Mouse (Mus musculus): ENCODE measurements around the gene Nup205. TPM values are rescaled to one million over a fixed set of nuclear protein-coding genes. Genes with fewer than 3 reads are reported as not detected.

Gene Nup205
- polyA plus RNA-seq, 1 experiment from 2014 or later, result 23.6 TPM

DNA sequence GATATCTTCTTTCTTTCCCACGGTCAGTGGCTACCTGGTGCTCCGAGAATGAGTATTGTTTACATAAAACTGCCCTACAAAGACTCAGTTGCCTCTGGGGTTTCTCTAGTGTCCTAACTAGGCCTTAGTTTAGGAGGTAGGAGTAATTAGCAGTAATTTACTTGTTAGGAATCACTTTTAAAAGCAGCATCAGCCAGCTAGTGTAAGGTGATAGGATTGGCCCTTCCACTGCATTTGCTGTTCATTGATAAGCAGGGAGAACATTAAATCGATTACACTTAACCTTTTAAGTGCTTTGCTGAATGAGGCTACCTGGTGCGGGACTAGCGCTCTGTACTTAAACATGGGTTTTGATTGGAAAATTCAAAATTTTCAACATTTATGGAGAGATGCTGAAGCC, 76.3 kb downstream of the Nup205 start:
- Histone ChIP-seq H3K27me3 (replicated peaks) (no peaks in the 10 kb centered on the region), H3K27ac (no peak overlapping the region), H3K4me3 (peak overlapping the region; percentile 73), H3K4me1 (peaks cover 33% of the 10 kb centered on the region), H3K36me3 (replicated peaks) (no peaks in the 10 kb centered on the region), H3K9me3 (no peaks in the 10 kb centered on the region), H3K9ac (0 out of 2 replicates have a peak overlapping the region, but pooled peaks have one; percentile 62), H3K4me2 (peak overlapping the region; percentile 52)
- WGBS, result 46% methylated on average over 5 of the region's 5 CpGs
- no peak for ATAC-seq (replicated peaks)

DNA sequence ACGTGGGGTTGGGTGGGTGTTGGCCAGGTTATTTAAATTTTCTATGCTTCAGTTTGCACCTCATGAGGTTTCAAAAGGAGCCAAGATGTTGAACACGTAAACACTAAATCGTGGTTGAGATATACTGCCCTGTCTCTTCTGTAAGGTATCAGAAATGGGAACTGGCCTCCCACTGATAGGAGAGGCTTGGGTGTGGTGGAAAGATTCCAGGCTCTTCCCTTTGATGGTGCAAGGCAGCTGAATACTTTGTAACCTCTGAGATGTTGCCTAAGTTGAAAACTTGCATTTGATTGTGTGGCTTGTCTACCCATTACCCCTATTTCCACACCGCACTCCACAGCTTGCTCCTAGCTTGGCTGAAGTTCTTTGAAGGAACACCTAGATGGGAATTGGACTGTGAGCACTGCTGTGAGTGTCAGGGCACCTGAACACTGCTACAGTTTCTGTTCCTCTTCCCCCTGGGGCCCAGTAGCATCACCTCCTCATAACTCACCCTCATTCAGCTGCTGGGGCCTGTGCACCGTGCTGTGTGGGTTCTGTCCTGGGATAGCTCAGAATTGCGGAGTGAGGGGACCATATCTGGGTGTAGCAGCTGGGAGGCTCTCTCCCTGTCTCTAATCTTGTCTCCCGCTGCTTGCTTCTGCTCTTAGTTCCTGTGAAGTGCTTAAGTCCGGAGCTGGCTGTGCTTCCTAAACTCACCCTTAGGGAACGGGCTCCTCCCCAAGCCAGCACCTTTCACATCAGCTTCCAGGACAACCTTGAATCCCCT, 77.1 kb downstream of the Nup205 start:
- Histone ChIP-seq H3K27me3 (replicated peaks) (no peaks in the 10 kb centered on the region), H3K4me2 (peak overlapping the region; percentile 52), H3K36me3 (replicated peaks) (no peaks in the 10 kb centered on the region), H3K9ac (no peak overlapping the region), H3K4me3 (no peak overlapping the region), H3K4me1 (peaks cover 33% of the 10 kb centered on the region), H3K9me3 (no peaks in the 10 kb centered on the region), H3K27ac (no peak overlapping the region)
- ATAC-seq (replicated peaks), result no peak
- 52% methylated on average over 9 of the region's 9 CpGs for whole genome bisulfite sequencing

DNA sequence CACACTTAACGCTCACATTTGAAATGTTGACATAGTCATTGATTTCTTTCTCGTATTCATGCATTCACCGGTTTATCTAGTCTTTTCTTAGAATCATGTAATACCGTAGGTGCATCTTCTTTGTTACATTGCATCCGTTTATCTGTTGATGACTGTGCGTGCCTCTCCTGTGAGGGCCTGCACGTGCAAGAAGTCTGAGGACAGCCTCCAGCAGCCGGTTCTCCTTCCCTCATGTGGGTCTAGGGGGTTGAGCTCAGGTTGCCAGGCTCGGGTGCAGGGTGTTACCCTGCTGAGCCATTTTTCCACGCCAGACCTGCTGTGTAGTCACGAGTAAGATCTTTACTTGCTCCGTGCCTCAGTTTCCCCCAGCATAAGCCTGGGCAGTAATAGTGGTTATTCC, 77.8 kb downstream of the Nup205 start:
- H3K4me3 ChIP-seq, result no peak overlapping the region
- no peak overlapping the region for H3K9ac ChIP-seq
- no peak overlapping the region for H3K27ac ChIP-seq
- H3K36me3 ChIP-seq (replicated peaks), result no peaks in the 10 kb centered on the region
- no peaks in the 10 kb centered on the region for H3K9me3 ChIP-seq
- 77% methylated on average over 12 of the region's 12 CpGs for WGBS
- no peak for ATAC-seq (replicated peaks)
- H3K4me2 ChIP-seq, result peak overlapping the region; percentile 52; the same call in 1 of the 2 replicates
- peaks cover 33% of the 10 kb centered on the region for H3K4me1 ChIP-seq
- no peaks in the 10 kb centered on the region for H3K27me3 ChIP-seq (replicated peaks)

DNA sequence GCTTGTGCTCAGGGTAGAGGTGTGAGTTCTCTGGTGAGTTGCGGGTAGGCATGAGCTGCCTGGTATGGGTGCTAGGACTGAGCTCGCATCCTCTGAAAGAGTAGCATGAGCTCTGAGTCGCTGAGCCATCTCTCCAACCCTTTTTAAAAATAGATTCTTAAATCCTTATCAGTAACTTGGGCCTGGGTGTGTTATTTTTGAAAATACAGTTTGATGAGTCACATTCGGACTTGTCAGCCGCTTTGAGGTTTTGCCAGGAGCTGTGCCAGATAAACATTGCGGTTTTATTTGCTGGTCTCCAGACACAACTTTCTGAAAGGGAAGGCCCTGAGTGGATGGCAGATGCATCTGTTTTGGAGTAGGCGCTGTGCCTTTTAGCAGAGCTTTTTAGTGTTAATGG, 79.5 kb downstream of the Nup205 start:
- Histone ChIP-seq H3K4me3 (no peak overlapping the region), H3K4me1 (peaks cover 33% of the 10 kb centered on the region), H3K9me3 (no peaks in the 10 kb centered on the region), H3K36me3 (replicated peaks) (no peaks in the 10 kb centered on the region), H3K9ac (no peak overlapping the region), H3K27ac (no peak overlapping the region), H3K27me3 (replicated peaks) (no peaks in the 10 kb centered on the region), H3K4me2 (no peak overlapping the region)
- WGBS, result 88% methylated on average over 7 of the region's 7 CpGs
- no peak for ATAC-seq (replicated peaks)

DNA sequence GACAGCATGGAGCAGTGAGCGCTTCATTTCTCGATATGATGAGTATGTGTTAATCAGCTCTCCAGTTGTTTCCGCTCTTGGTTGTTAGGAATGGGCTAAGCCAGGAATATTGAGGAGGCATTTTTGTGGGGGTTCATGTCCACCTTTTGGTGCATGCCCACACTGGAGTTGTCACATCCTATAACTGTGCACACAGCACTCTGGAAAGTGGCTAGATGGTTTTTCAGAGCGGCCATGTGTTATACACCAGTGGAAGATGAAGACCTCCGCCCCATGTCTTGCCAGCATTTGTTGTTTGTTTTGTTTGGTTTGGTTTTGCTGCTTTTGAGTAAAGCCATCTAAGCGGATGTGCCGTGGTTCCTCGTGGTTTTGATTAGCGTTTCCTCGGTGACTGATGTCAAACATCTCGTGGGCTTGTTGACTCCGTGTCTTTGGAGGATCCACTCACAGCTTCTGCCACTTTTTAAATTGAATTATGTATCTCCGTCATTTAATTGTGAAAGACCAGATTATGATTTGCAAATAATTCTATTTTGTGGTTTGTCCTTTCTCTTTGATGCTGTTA, 80.5 kb downstream of the Nup205 start:
- Histone ChIP-seq H3K27ac (no peak overlapping the region), H3K9me3 (no peaks in the 10 kb centered on the region), H3K4me3 (no peak overlapping the region), H3K27me3 (replicated peaks) (no peaks in the 10 kb centered on the region), H3K4me1 (peaks cover 26% of the 10 kb centered on the region), H3K4me2 (no peak overlapping the region), H3K36me3 (replicated peaks) (no peaks in the 10 kb centered on the region), H3K9ac (no peak overlapping the region)
- 92% methylated on average over 13 of the region's 13 CpGs for WGBS
- no peak for ATAC-seq (replicated peaks)

DNA sequence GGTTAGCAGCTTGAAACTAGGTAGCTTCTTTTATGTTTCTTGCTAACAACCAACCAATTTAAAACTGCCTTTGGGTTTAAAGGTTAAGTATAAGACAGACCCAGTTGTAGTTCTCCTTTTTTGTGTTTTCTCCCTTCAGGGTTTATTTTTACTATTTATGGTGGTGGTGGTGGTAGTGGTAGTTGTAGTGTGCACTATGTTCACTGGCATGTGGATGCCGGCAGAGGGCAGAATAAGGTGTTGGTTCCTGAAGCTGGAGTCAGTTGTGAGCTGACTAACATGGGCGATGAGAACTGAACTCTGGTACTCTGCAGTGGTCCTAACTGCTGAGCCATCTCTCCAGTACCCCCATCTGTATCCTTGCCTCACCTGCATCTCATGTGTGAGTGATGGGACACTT, 81.7 kb downstream of the Nup205 start:
- H3K27me3 ChIP-seq (replicated peaks), result no peaks in the 10 kb centered on the region
- no peak for ATAC-seq (replicated peaks)
- 0 out of 2 replicates have a peak, but pooled peaks cover 3% of the 10 kb centered on the region for H3K36me3 ChIP-seq (replicated peaks)
- H3K4me1 ChIP-seq, result peaks cover 17% of the 10 kb centered on the region
- 98% methylated on average over 2 of the region's 2 CpGs for WGBS
- no peaks in the 10 kb centered on the region for H3K9me3 ChIP-seq
- H3K9ac ChIP-seq, result no peak overlapping the region
- no peak overlapping the region for H3K4me3 ChIP-seq
- no peak overlapping the region for H3K4me2 ChIP-seq
- H3K27ac ChIP-seq, result no peak overlapping the region

DNA sequence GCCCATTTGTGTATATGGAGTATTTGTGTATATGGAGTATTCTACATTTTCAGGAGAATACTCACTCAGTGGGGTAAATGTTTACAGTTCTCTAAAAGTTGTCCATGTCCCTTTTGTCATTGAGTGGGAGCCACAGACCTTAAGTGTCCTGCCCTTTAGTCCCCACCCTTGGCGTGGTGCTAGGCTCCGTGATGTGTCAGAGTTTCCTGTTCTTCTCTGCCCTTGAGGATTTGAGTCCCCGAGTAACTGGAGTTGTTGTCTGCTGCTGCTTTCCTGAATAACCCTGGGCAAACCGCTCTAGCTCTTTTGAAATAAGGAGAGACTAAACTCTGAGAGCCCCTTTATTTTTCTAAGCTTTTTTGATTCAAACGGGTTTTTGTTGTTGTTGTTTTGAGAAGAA, 82.3 kb downstream of the Nup205 start:
- Histone ChIP-seq H3K9me3 (no peaks in the 10 kb centered on the region), H3K27ac (no peak overlapping the region), H3K9ac (no peak overlapping the region), H3K4me3 (no peak overlapping the region), H3K27me3 (replicated peaks) (no peaks in the 10 kb centered on the region), H3K4me2 (no peak overlapping the region), H3K4me1 (peaks cover 12% of the 10 kb centered on the region), H3K36me3 (replicated peaks) (0 out of 2 replicates have a peak, but pooled peaks cover 3% of the 10 kb centered on the region)
- no peak for ATAC-seq (replicated peaks)
- 76% methylated on average over 5 of the region's 5 CpGs for WGBS

DNA sequence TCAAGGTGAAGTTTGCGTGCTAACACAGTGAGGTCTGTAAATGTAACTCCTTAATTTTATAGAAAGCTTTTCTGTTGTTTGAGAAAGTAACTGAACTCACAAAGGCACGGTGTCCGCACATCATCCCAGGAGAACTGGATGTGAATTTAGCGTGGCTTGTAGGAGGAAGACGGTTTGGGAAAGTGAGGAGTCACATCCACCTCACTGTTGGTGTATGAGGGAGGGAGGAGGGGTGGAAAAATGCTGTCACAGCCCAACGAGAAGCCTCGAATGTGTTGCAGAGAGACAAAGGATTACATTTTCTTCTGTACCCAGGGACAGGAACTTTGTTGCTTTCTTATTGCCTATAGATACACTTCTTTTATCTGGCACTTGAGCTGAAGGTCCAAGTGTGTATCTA, 83.3 kb downstream of the Nup205 start:
- no peak overlapping the region for H3K9ac ChIP-seq
- no peak overlapping the region for H3K4me3 ChIP-seq
- no peaks in the 10 kb centered on the region for H3K27me3 ChIP-seq (replicated peaks)
- H3K36me3 ChIP-seq (replicated peaks), result 0 out of 2 replicates have a peak, but pooled peaks cover 3% of the 10 kb centered on the region
- no peak overlapping the region for H3K4me2 ChIP-seq
- no peaks in the 10 kb centered on the region for H3K9me3 ChIP-seq
- H3K4me1 ChIP-seq, result peaks cover 2% of the 10 kb centered on the region; the same call in 1 of the 2 replicates
- 87% methylated on average over 7 of the region's 7 CpGs for WGBS
- no peak overlapping the region for H3K27ac ChIP-seq
- no peak for ATAC-seq (replicated peaks)

DNA sequence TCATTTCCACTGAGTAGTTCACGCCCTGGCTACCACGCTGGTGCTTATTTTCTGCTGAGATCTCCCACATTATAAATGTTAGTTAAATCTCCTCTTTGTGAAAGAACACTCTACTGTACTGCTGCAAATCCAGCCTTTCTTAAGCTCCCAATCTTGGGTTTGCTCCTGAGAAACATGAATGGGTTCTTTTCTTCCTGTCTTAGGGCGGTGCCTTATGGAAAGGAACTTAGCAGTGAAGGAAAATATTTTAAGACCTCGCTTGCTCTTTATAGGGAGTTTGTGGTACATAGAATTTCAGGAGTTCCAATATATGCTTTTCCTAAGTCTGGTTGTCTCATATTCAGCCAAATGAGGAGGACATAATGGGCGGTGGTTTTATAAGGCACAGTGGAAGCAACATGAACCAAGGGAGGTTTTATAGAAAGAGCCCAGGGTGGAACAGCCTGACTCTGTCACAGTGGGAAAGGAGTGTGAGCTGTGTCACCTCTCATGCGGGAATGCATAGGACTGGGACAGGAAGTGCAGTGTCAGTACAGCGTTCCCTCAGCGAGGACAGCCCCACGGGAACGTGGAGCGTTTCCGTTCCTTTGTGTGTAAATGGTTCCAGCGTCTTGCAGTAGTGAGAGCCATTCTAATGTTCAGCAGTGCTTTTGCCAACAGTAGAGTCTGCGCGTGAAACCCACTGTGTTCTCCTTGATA, 88.5 kb downstream of the Nup205 start:
- Histone ChIP-seq H3K9ac (no peak overlapping the region), H3K4me3 (no peak overlapping the region), H3K27ac (no peak overlapping the region), H3K36me3 (replicated peaks) (0 out of 2 replicates have a peak, but pooled peaks cover 3% of the 10 kb centered on the region), H3K4me2 (no peak overlapping the region), H3K27me3 (replicated peaks) (no peaks in the 10 kb centered on the region), H3K4me1 (no peaks in the 10 kb centered on the region), H3K9me3 (no peaks in the 10 kb centered on the region)
- no peak for ATAC-seq (replicated peaks)
- 90% methylated on average over 15 of the region's 15 CpGs for WGBS

DNA sequence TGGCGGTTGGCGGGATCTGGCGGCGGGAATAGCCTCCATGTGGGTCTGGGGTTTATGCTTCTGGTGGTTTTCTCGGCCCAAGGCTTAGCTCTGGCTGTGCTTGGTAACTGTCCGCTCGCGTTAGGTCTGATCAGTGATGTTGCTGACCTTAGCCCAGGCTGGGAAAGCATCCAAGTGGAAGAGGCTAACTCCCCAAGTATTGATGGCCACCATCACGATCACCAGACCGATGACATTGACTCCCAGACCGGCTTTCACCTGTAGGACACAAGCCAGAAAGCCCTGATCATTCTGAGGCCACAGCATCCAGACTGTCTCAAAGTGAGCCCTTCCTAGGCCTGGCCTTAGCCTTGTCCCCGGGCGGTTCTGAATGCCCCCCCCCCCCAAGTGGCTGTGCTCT, 91.5 kb downstream of the Nup205 start:
- Histone ChIP-seq H3K9me3 (no peaks in the 10 kb centered on the region), H3K27me3 (replicated peaks) (no peaks in the 10 kb centered on the region), H3K4me1 (no peaks in the 10 kb centered on the region), H3K36me3 (replicated peaks) (0 out of 2 replicates have a peak, but pooled peaks cover 1% of the 10 kb centered on the region), H3K9ac (no peak overlapping the region), H3K4me3 (no peak overlapping the region), H3K4me2 (no peak overlapping the region), H3K27ac (no peak overlapping the region)
- 96% methylated on average over 13 of the region's 13 CpGs for WGBS
- no peak for ATAC-seq (replicated peaks)

DNA sequence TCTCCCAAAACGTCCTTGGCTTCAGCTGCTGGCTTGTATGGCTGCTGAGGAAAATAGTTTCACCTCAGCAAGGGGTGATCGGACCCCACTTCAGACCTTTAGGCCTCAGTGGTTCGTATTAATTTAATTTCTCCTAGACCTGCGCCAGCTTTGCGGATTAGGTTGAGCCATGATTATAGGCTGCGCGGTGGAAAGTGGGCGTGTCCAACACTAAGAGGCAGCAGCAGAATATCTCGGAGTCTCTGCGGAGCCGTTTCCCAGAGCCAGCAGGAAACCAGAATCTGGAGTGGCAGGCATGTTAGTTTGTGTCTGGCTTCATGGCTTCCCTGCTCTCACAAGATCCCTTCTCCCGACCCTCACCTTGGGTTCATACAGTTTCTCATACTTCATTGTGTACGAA, 92.4 kb downstream of the Nup205 start:
- H3K27ac ChIP-seq, result no peak overlapping the region
- no peaks in the 10 kb centered on the region for H3K27me3 ChIP-seq (replicated peaks)
- H3K4me3 ChIP-seq, result no peak overlapping the region
- no peaks in the 10 kb centered on the region for H3K9me3 ChIP-seq
- WGBS, result 84% methylated on average over 13 of the region's 13 CpGs
- H3K4me2 ChIP-seq, result no peak overlapping the region
- no peak for ATAC-seq (replicated peaks)
- H3K36me3 ChIP-seq (replicated peaks), result no peaks in the 10 kb centered on the region
- no peak overlapping the region for H3K9ac ChIP-seq
- H3K4me1 ChIP-seq, result no peaks in the 10 kb centered on the region

DNA sequence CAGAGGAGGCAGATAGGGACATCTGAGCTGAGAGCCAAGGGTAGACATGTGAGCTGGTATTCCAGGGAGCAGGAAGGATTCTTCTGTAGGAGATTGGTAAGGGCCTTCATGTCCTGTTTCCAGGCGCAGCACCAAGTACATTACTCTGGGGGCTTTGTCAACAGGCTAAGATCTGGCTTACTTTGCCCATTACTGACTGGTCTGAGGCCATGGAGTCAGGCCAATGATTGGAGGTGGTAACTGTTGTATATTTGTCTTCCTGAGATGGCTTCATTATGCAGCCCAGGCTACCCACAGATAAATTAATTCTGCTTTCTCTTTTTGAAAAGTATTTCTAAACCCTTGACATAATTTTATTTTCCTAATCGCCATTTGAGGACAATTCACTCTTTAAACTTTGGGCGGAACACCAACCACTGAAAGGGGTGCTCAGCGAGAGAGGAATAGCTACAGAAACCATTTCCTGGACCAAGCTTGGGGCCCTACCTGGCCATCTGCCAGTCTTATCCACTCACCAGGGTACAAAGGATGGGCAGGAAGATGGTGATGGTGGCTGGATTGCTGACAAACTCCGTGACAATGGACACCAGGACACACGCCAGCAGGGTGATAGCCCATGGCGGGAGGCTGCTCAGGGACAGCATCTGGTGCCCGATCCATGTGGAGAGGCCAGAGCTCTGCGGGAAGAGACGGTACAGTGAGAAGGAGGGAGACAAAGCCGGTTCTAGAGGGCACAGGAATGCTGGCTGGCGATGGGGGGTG, 94.1 kb downstream of the Nup205 start:
- ATAC-seq (replicated peaks), result 0 out of 2 replicates have a peak, but pooled peaks have one; percentile 20
- WGBS, result 79% methylated on average over 12 of the region's 12 CpGs
- H3K4me3 ChIP-seq, result no peak overlapping the region

More for the DNA sequence above, 94.1 kb downstream of the Nup205 start:
- Histone ChIP-seq H3K4me1 (no peaks in the 10 kb centered on the region), H3K4me2 (no peak overlapping the region), H3K9me3 (no peaks in the 10 kb centered on the region), H3K27me3 (replicated peaks) (no peaks in the 10 kb centered on the region), H3K36me3 (replicated peaks) (no peaks in the 10 kb centered on the region), H3K27ac (no peak overlapping the region), H3K9ac (no peak overlapping the region)
